25 mouse cellular contexts compared by ENCODE assay signal in the genomic region with DNA sequence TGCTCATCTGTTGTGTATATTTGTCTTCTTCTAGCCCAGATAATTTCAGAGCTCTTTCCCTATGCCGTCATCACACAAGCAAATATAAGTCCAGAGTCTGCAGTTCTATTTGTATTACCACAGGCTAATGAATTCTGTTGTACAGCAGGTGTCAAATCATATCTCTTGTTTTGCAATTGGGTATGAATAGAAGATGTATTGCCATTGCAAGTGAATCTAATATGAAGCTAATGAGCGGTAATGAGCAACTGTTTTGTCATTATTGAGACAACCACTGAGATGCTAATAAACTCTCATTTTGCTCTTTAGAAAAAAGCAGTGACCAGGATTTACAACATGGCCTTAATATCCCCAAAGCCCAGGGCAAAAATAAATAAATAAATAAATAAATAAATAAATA.
DNase-seq lines count a peak whose midpoint lies in the region; ATAC-seq and TF ChIP-seq lines count a peak whose summit lies in the region.
"Had no signal": no experiment of that assay in that cellular context is flagged by ENCODE, and none has a peak within 500 bp of the region (broad histone marks: within the 10 kb centered on the region; RNA-seq: fewer than 3 reads in every experiment).

No protein-coding gene starts in this region.

- no peak overlapping the region for H3K9ac ChIP-seq in forebrain, embryonic 14.5 days (ENCODE audit: low read length)
- H3K9ac ChIP-seq in forebrain, embryonic 15.5 days (replicated peaks), result no peak overlapping the region
- no peak overlapping the region for H3K9ac ChIP-seq in neural tube, embryonic 13.5 days
- no peak overlapping the region for H3K9ac ChIP-seq in neural tube, embryonic 15.5 days (replicated peaks)
- H3K9ac ChIP-seq: embryonic facial prominence, embryonic 13.5 days; embryonic facial prominence, embryonic 15.5 days; forebrain, embryonic 13.5 days had no signal

- no peaks in the 10 kb centered on the region for H3K27me3 ChIP-seq in forebrain, embryonic 14.5 days (replicated peaks; ENCODE audit: control insufficient read depth, insufficient read depth, low read length)
- H3K27me3 ChIP-seq in forebrain, embryonic 15.5 days, result no peaks in the 10 kb centered on the region
- no peaks in the 10 kb centered on the region for H3K27me3 ChIP-seq in neural tube, embryonic 13.5 days
- no peaks in the 10 kb centered on the region for H3K27me3 ChIP-seq in neural tube, embryonic 15.5 days (replicated peaks)
- H3K27me3 ChIP-seq: CH12.LX; embryonic facial prominence, embryonic 13.5 days; embryonic facial prominence, embryonic 15.5 days; forebrain, embryonic 13.5 days had no signal

- no peak; the same call in 1 of the 2 replicates for ATAC-seq in forebrain, embryonic 14.5 days
- no peak for ATAC-seq in forebrain, embryonic 15.5 days (replicated peaks)
- peak; percentile 40; the same call in 1 of the 2 replicates for ATAC-seq in neural tube, embryonic 13.5 days (ENCODE audit: low read depth)
- no peak for ATAC-seq in neural tube, embryonic 15.5 days (ENCODE audit: low FRiP score)
- ATAC-seq: CD4-positive, CD25-positive, alpha-beta regulatory T cell, adult 4 months; forebrain, embryonic 13.5 days had no signal

- no peak for TF ChIP-seq CTCF in lung, adult 2 months (IDR thresholded peaks at IDR 0.05; ENCODE audit: insufficient read depth, low read length)

- H3K4me3 ChIP-seq in forebrain, embryonic 14.5 days (ENCODE audit: low read depth, low read length), result no peak overlapping the region
- H3K4me3 ChIP-seq in forebrain, embryonic 15.5 days, result no peak overlapping the region
- H3K4me3 ChIP-seq in neural tube, embryonic 13.5 days, result no peak overlapping the region
- no peak overlapping the region for H3K4me3 ChIP-seq in neural tube, embryonic 15.5 days (replicated peaks)
- no peak overlapping the region for H3K4me3 ChIP-seq in lung, adult 2 months (replicated peaks; ENCODE audit: extremely low read depth, low read depth, low read length)
- H3K4me3 ChIP-seq: embryonic facial prominence, embryonic 13.5 days; embryonic facial prominence, embryonic 15.5 days; erythroblast, embryonic 14.5 days; forebrain, embryonic 13.5 days had no signal

- no peaks in the 10 kb centered on the region for H3K4me1 ChIP-seq in forebrain, embryonic 14.5 days (ENCODE audit: control insufficient read depth, insufficient read depth, low read length)
- H3K4me1 ChIP-seq in forebrain, embryonic 15.5 days, result no peaks in the 10 kb centered on the region
- H3K4me1 ChIP-seq in neural tube, embryonic 13.5 days (replicated peaks), result no peaks in the 10 kb centered on the region
- no peaks in the 10 kb centered on the region for H3K4me1 ChIP-seq in neural tube, embryonic 15.5 days
- no peaks in the 10 kb centered on the region for H3K4me1 ChIP-seq in lung, adult 2 months (ENCODE audit: control insufficient read depth, insufficient read depth, low read length)
- H3K4me1 ChIP-seq: embryonic facial prominence, embryonic 13.5 days; embryonic facial prominence, embryonic 15.5 days; forebrain, embryonic 13.5 days had no signal

- no peaks in the 10 kb centered on the region for H3K9me3 ChIP-seq in forebrain, embryonic 14.5 days (replicated peaks; ENCODE audit: control insufficient read depth, low read length)
- H3K9me3 ChIP-seq in forebrain, embryonic 15.5 days, result no peaks in the 10 kb centered on the region
- H3K9me3 ChIP-seq in neural tube, embryonic 13.5 days, result no peaks in the 10 kb centered on the region
- no peaks in the 10 kb centered on the region for H3K9me3 ChIP-seq in neural tube, embryonic 15.5 days (replicated peaks)
- H3K9me3 ChIP-seq: embryonic facial prominence, embryonic 13.5 days; embryonic facial prominence, embryonic 15.5 days; forebrain, embryonic 13.5 days; G1E had no signal

- DNase-seq in forebrain, embryonic 14.5 days (ENCODE audit: low spot score), result peak; percentile 18
- DNase-seq in retina, embryonic 14.5 days (ENCODE audit: low spot score), result peak; percentile 62
- DNase-seq in lung, adult 2 months, result no peak
- no peak for DNase-seq in lung, postnatal 25 days (ENCODE audit: low spot score)
- DNase-seq: adrenal gland, adult 2 months; adrenal gland, postnatal 10 days; adrenal gland, postnatal 36 days; B cell, adult 2 months; cerebellum, adult 11 months; cerebellum, adult 18-20 months; cerebellum, adult 8-10 months; cerebellum, adult 9-11 months; cerebellum, postnatal 14 days; cerebellum, postnatal 36 days; embryo, embryonic 11 days had no signal

- no peak overlapping the region for H3K4me2 ChIP-seq in forebrain, embryonic 14.5 days (ENCODE audit: low read length)
- H3K4me2 ChIP-seq in forebrain, embryonic 15.5 days (replicated peaks), result no peak overlapping the region
- H3K4me2 ChIP-seq in neural tube, embryonic 13.5 days, result no peak overlapping the region
- no peak overlapping the region for H3K4me2 ChIP-seq in neural tube, embryonic 15.5 days
- H3K4me2 ChIP-seq: embryonic facial prominence, embryonic 13.5 days; embryonic facial prominence, embryonic 15.5 days; forebrain, embryonic 13.5 days had no signal

- no peaks in the 10 kb centered on the region for H3K36me3 ChIP-seq in forebrain, embryonic 14.5 days (ENCODE audit: control insufficient read depth, insufficient read depth, low read length)
- no peaks in the 10 kb centered on the region for H3K36me3 ChIP-seq in forebrain, embryonic 15.5 days
- no peaks in the 10 kb centered on the region for H3K36me3 ChIP-seq in neural tube, embryonic 13.5 days
- no peaks in the 10 kb centered on the region for H3K36me3 ChIP-seq in neural tube, embryonic 15.5 days
- H3K36me3 ChIP-seq: embryonic facial prominence, embryonic 13.5 days; embryonic facial prominence, embryonic 15.5 days; G1E had no signal

- WGBS in forebrain, embryonic 14.5 days, result 84% methylated on average over 2 of the region's 2 CpGs
- 80% methylated on average over 2 of the region's 2 CpGs for WGBS in forebrain, embryonic 15.5 days
- WGBS in neural tube, embryonic 13.5 days, result 73% methylated on average over 2 of the region's 2 CpGs
- 62% methylated on average over 2 of the region's 2 CpGs for WGBS in neural tube, embryonic 15.5 days
- WGBS in lung, adult 2 months, result 89% methylated on average over 2 of the region's 2 CpGs

- TF ChIP-seq POLR2A in lung, adult 2 months (IDR thresholded peaks at IDR 0.05; ENCODE audit: borderline replicate concordance, extremely low read depth, low read depth, low read length), result no peak

- no peak overlapping the region for H3K27ac ChIP-seq in forebrain, embryonic 14.5 days (ENCODE audit: low read depth, low read length)
- no peak overlapping the region for H3K27ac ChIP-seq in forebrain, embryonic 15.5 days (replicated peaks)
- H3K27ac ChIP-seq in neural tube, embryonic 13.5 days (replicated peaks), result no peak overlapping the region
- no peak overlapping the region for H3K27ac ChIP-seq in neural tube, embryonic 15.5 days (replicated peaks)
- H3K27ac ChIP-seq: embryonic facial prominence, embryonic 13.5 days; embryonic facial prominence, embryonic 15.5 days; forebrain, embryonic 13.5 days had no signal

Comparison
In these comparisons a context has a peak if more than half of its experiments do, and no peak if none do; other contexts are left out.
1. DNase-seq: peak in forebrain, embryonic 14.5 days (single experiment) and retina, embryonic 14.5 days (single experiment); none in lung, adult 2 months (single experiment) and lung, postnatal 25 days (single experiment).